ENCODE assay signal across 8 mouse cellular contexts in genomic region chr10:127059968-127060916, GRCm38 (mm10). TPM values are rescaled to one million over a fixed set of nuclear protein-coding genes. Genes with fewer than 3 reads are reported as not detected.
DNase-seq lines count a peak whose midpoint lies in the region; ATAC-seq and TF ChIP-seq lines count a peak whose summit lies in the region.

TSS of gene March9 (minus strand) at chr10:127060184.

- peak; percentile 19 for ATAC-seq in hindbrain, embryonic 13.5 days (ENCODE audit: low FRiP score)
- peak; percentile 23 for ATAC-seq in lung, postnatal 0 days

- peaks cover 37% of the 10 kb centered on the region for H3K27me3 ChIP-seq in CH12.LX (replicated peaks)
- H3K27me3 ChIP-seq in embryonic facial prominence, embryonic 10.5 days (replicated peaks; ENCODE audit: low read depth, poor library complexity, severe bottlenecking) = peaks cover 61% of the 10 kb centered on the region
- H3K27me3 ChIP-seq in hindbrain, embryonic 13.5 days = no peaks in the 10 kb centered on the region
- H3K27me3 ChIP-seq in lung, postnatal 0 days (replicated peaks; ENCODE audit: insufficient read depth, low read length) = 0 out of 2 replicates have a peak, but pooled peaks cover 7% of the 10 kb centered on the region

- peak within 1 kb of the TSS; percentile 91 for H3K9ac ChIP-seq in CH12.LX (ENCODE audit: insufficient read depth, low read depth)
- peak within 1 kb of the TSS; percentile 99 for H3K9ac ChIP-seq in hindbrain, embryonic 13.5 days
- H3K9ac ChIP-seq in lung, postnatal 0 days (replicated peaks; ENCODE audit: low read depth) = peak within 1 kb of the TSS; percentile 39; the same call in 1 of the 2 replicates

- no peak for TF ChIP-seq CTCF in CH12.LX (conservative IDR thresholded peaks at IDR 0.05 in 1 of 2, IDR thresholded peaks at IDR 0.05 in 1 of 2; ENCODE audit: low read depth in 2 of 2, low read length in 2 of 2)
- no peak for TF ChIP-seq CTCF in lung, postnatal 0 days (IDR thresholded peaks at IDR 0.05)

- H3K9me3 ChIP-seq in CH12.LX (replicated peaks; ENCODE audit: low read length) = no peaks in the 10 kb centered on the region
- H3K9me3 ChIP-seq in embryonic facial prominence, embryonic 10.5 days = no peaks in the 10 kb centered on the region
- H3K9me3 ChIP-seq in hindbrain, embryonic 13.5 days = no peaks in the 10 kb centered on the region
- no peaks in the 10 kb centered on the region for H3K9me3 ChIP-seq in lung, postnatal 0 days (ENCODE audit: low read length)

- TF ChIP-seq RAD21 in CH12.LX (IDR thresholded peaks at IDR 0.05; ENCODE audit: low read depth, low read length) = no peak

- peak within 1 kb of the TSS; percentile 42 to 90 (median 58) for H3K4me3 ChIP-seq in CH12.LX (replicated peaks in 1 of 3; ENCODE audit: low read depth in 2 of 3, low read length in 2 of 3, poor library complexity in 1 of 3)
- peak within 1 kb of the TSS; percentile 95 for H3K4me3 ChIP-seq in embryonic facial prominence, embryonic 10.5 days
- H3K4me3 ChIP-seq in hindbrain, embryonic 13.5 days = peak within 1 kb of the TSS; percentile 91
- H3K4me3 ChIP-seq in lung, postnatal 0 days (ENCODE audit: low read depth, low read length) = peak within 1 kb of the TSS; percentile 70

- no peak within 1 kb of the TSS for H3K27ac ChIP-seq in CH12.LX (ENCODE audit: insufficient read depth, low read depth)
- H3K27ac ChIP-seq in embryonic facial prominence, embryonic 10.5 days (replicated peaks) = peak within 1 kb of the TSS; percentile 88
- H3K27ac ChIP-seq in hindbrain, embryonic 13.5 days = peak within 1 kb of the TSS; percentile 99
- no peak within 1 kb of the TSS for H3K27ac ChIP-seq in lung, postnatal 0 days (ENCODE audit: low read length)

- H3K79me2 ChIP-seq in CH12.LX (replicated peaks; ENCODE audit: control insufficient read depth, extremely low read depth, insufficient read depth, poor library complexity, severe bottlenecking) = peaks cover 16% of the 10 kb centered on the region

- peaks cover 14 to 45% of the 10 kb centered on the region in 2 experiments for H3K4me1 ChIP-seq in CH12.LX (ENCODE audit: control insufficient read depth in 1 of 2, insufficient read depth in 2 of 2)
- peaks cover 56% of the 10 kb centered on the region for H3K4me1 ChIP-seq in embryonic facial prominence, embryonic 10.5 days
- peaks cover 61% of the 10 kb centered on the region for H3K4me1 ChIP-seq in hindbrain, embryonic 13.5 days (replicated peaks)
- H3K4me1 ChIP-seq in lung, postnatal 0 days (ENCODE audit: insufficient read depth, low read depth, low read length) = peaks cover 6% of the 10 kb centered on the region; the same call in 1 of the 2 replicates

- H3K36me3 ChIP-seq in CH12.LX (replicated peaks in 1 of 2; ENCODE audit: control insufficient read depth in 1 of 2, insufficient read depth in 1 of 2, low read length in 1 of 2) = peaks cover 20 to 22% of the 10 kb centered on the region in 2 experiments
- peaks cover 35% of the 10 kb centered on the region for H3K36me3 ChIP-seq in embryonic facial prominence, embryonic 10.5 days (replicated peaks)
- H3K36me3 ChIP-seq in hindbrain, embryonic 13.5 days = peaks cover 31% of the 10 kb centered on the region
- 0 out of 2 replicates have a peak, but pooled peaks cover 2% of the 10 kb centered on the region for H3K36me3 ChIP-seq in lung, postnatal 0 days (ENCODE audit: insufficient read depth, low read length)

- TF ChIP-seq POLR2A in CH12.LX (IDR thresholded peaks at IDR 0.05; ENCODE audit: low read depth, low read length) = no peak

- no peak for TF ChIP-seq EP300 in CH12.LX (IDR thresholded peaks at IDR 0.05; ENCODE audit: low read length)
- no peak for TF ChIP-seq EP300 in lung, postnatal 0 days (IDR thresholded peaks at IDR 0.05)

- in situ Hi-C loops in CH12.LX (cut with MboI; ENCODE audit: low pct_ligation_motif_present, low pct_unique_long_range_greater_than_20kb, low sequenced_read_pairs) = no loop called here

- dilution Hi-C loops in CH12.LX (cut with MboI; ENCODE audit: extremely low pct_ligation_motif_present, extremely low pct_unique_long_range_greater_than_20kb, low sequenced_read_pairs) = no loop called here

- H3K4me2 ChIP-seq in CH12.LX (ENCODE audit: insufficient read depth, low read depth, poor library complexity, severe bottlenecking) = peak within 1 kb of the TSS; percentile 69
- peak within 1 kb of the TSS; percentile 84 for H3K4me2 ChIP-seq in hindbrain, embryonic 13.5 days
- H3K4me2 ChIP-seq in lung, postnatal 0 days (replicated peaks; ENCODE audit: low read depth, low read length) = peak within 1 kb of the TSS; percentile 100

- under 1% methylated on average over 67 of the region's 72 CpGs for WGBS in embryonic facial prominence, embryonic 10.5 days
- WGBS in hindbrain, embryonic 13.5 days = under 1% methylated on average over 54 of the region's 72 CpGs
- WGBS in lung, postnatal 0 days = 3% methylated on average over 51 of the region's 72 CpGs

- DNase-seq in CH12.LX (ENCODE audit: extremely low read depth) = peak; percentile 48
- DNase-seq in adrenal gland, adult 18-20 months (ENCODE audit: low spot score in 2 of 2) = peak; percentile 64 to 66
- DNase-seq in embryonic facial prominence, embryonic 10.5 days (ENCODE audit: low spot score) = peak; percentile 82
- peak; percentile 54 to 81 for DNase-seq in layer of hippocampus, postnatal 14 days (ENCODE audit: low spot score in 2 of 2)
- peak; percentile 84 for DNase-seq in lung, postnatal 0 days (ENCODE audit: low spot score)
- peak; percentile 84 for DNase-seq in right cerebral cortex, adult 18-20 months
- peak; percentile 85 for DNase-seq in yolk sac, embryonic 10.5 days (ENCODE audit: low spot score)

TF ChIP-seq in CH12.LX, 34 proteins besides CTCF, POLR2A, EP300 and RAD21:
- peak; percentile 81 for TF ChIP-seq NRF1 (IDR thresholded peaks at IDR 0.05; ENCODE audit: low read depth, low read length)
- peak; percentile 75 for TF ChIP-seq BHLHE40 (IDR thresholded peaks at IDR 0.05; ENCODE audit: low read depth, low read length)
- peak; percentile 92 for TF ChIP-seq MAZ (IDR thresholded peaks at IDR 0.05; ENCODE audit: low read depth, low read length)
- no peak for TF ChIP-seq MAFK (IDR thresholded peaks at IDR 0.05; ENCODE audit: insufficient replicate concordance, low read length)
- peak; percentile 11; the same call in 1 of the 2 replicates for TF ChIP-seq UBTF (IDR thresholded peaks at IDR 0.05; ENCODE audit: low read depth, low read length)
- peak; percentile 69; the same call in 1 of the 2 replicates for TF ChIP-seq SIN3A (IDR thresholded peaks at IDR 0.05; ENCODE audit: low read length)
- TF ChIP-seq MXI1 (IDR thresholded peaks at IDR 0.05; ENCODE audit: low read depth, low read length) = peak; percentile 34; the same call in 1 of the 2 replicates
- TF ChIP-seq ZKSCAN1 (IDR thresholded peaks at IDR 0.05; ENCODE audit: borderline replicate concordance, low read depth, low read length) = no peak

RNA-seq across cellular contexts. Expression of gene March9, which starts in this region (rescaled TPM):
- total RNA-seq in CH12.LX (2012; rRNA removed) (3.4 and 3.6 TPM in 2 replicates), CH12.LX (2014; rRNA removed) (0.58 and 0.68 TPM in 2 replicates)
- polyA plus RNA-seq in CH12.LX (2012; ENCODE audit: insufficient read length, low read depth) = 0.97 and 1.0 TPM in 2 replicates
- total RNA-seq in adrenal gland, adult 18-20 months (2021) = 1 to 10 TPM; 6.3 to 6.8 TPM
- polyA plus RNA-seq in embryonic facial prominence, embryonic 10.5 days (2016; fragmentation: Nextera tagmentation; extraction: Ambion mirVana) = 1.2 and 1.3 TPM in 2 replicates
- 5.8 and 5.9 TPM in 2 replicates for polyA plus RNA-seq in hindbrain, embryonic 13.5 days (2015; fragmentation: Nextera tagmentation; extraction: Ambion mirVana)
- total RNA-seq in layer of hippocampus, postnatal 14 days (2021) = 10 to 100 TPM; 31.8 to 34.9 TPM
- 0.63 and 0.86 TPM in 2 replicates for polyA plus RNA-seq in lung, postnatal 0 days (2015; fragmentation: Nextera tagmentation; extraction: Ambion mirVana)

Comparison
In these comparisons a context has a peak if more than half of its experiments do, and no peak if none do; other contexts are left out.
1. RNA of gene March9 (total RNA-seq): 31.8 to 34.9 TPM in layer of hippocampus, postnatal 14 days; 6.3 to 6.8 TPM in adrenal gland, adult 18-20 months and 0.58 to 3.6 TPM in CH12.LX; every median in the first group is over 4 times any median in the second.
2. Peak in DNase-seq, ATAC-seq, H3K4me3 ChIP-seq, H3K9ac ChIP-seq and H3K4me2 ChIP-seq in lung, postnatal 0 days; RNA of the gene not detected or under 1 TPM.
3. H3K27ac ChIP-seq: peak in embryonic facial prominence, embryonic 10.5 days (single experiment) and hindbrain, embryonic 13.5 days (single experiment); none in CH12.LX (single experiment) and lung, postnatal 0 days (single experiment).
4. H3K9ac ChIP-seq: peak in every context shown above with its lines; median percentile 99 in hindbrain, embryonic 13.5 days; 91 in CH12.LX; 39 in lung, postnatal 0 days.
5. Peak in every context shown above with its lines, with median percentiles within 50 percentile points of each other: DNase-seq, H3K4me2 ChIP-seq and H3K4me3 ChIP-seq.